Mouse (Mus musculus): ENCODE measurements around the gene Gm49396.

- TF ChIP-seq E2F4 (IDR thresholded peaks at IDR 0.05; ENCODE audit: insufficient read depth): no peak
- no peak for TF ChIP-seq REST (IDR thresholded peaks at IDR 0.05; ENCODE audit: insufficient read depth, insufficient read length)
- TF ChIP-seq POLR2A (IDR thresholded peaks at IDR 0.05; ENCODE audit: insufficient read length, low read depth): peak; percentile 14
- no peak for TF ChIP-seq POLR2AphosphoS2 (IDR thresholded peaks at IDR 0.05; ENCODE audit: insufficient read length, low read depth)
These were observed 38.7 kb upstream of the Gm49396 start for GRCm38 (mm10) chr7:30524487-30524886.
